Mouse (Mus musculus): ENCODE measurements around the gene Dram1. TPM values are rescaled to one million over a fixed set of nuclear protein-coding genes. Genes with fewer than 3 reads are reported as not detected.

Gene Dram1
- polyA plus RNA-seq, 1 experiment from 2014 or later = 0.64 TPM

DNA sequence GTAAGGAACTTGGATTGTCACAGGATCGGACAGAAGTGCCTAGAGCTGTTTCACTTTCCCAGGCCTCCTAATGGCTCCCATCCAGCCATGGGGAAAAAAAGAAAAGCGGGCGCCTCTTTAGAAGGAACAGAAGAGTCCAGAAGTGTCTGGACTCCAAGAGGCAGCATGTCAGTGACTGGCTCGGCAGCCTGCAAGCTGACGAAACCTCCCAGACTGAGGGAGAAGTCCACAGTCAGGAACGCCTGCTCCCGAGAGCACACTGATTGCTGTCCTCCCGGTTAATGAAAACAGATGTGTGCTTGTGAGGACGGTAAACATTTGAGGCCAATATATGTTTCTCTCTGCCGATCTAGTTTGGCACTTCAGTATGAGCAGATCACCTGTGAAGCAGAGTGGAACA lies 81.9 kb downstream of the Dram1 start:
- ATAC-seq = no peak
- no peak overlapping the region for H3K27ac ChIP-seq (ENCODE audit: low read depth, low read length)
- no peaks in the 10 kb centered on the region for H3K27me3 ChIP-seq (replicated peaks; ENCODE audit: control insufficient read depth, insufficient read depth, low read length)
- no peak overlapping the region for H3K4me3 ChIP-seq (ENCODE audit: low read length)
- H3K4me1 ChIP-seq (ENCODE audit: control insufficient read depth, insufficient read depth, low read depth, low read length) = no peaks in the 10 kb centered on the region
- H3K9me3 ChIP-seq (ENCODE audit: control insufficient read depth, low read length) = 0 out of 2 replicates have a peak, but pooled peaks cover 4% of the 10 kb centered on the region
- WGBS = 74% methylated on average over 10 of the region's 10 CpGs
- no peak overlapping the region for H3K9ac ChIP-seq (ENCODE audit: low read depth, low read length)
- H3K36me3 ChIP-seq (ENCODE audit: control insufficient read depth, insufficient read depth, low read length) = no peaks in the 10 kb centered on the region
- no peak overlapping the region for H3K4me2 ChIP-seq (ENCODE audit: low read length)

- no peak for ATAC-seq
- WGBS = 85% methylated on average over 6 of the region's 6 CpGs
- no peak overlapping the region for H3K27ac ChIP-seq (ENCODE audit: low read depth, low read length)
- H3K4me2 ChIP-seq (ENCODE audit: low read length) = no peak overlapping the region
- no peak overlapping the region for H3K9ac ChIP-seq (ENCODE audit: low read depth, low read length)
- H3K27me3 ChIP-seq (replicated peaks; ENCODE audit: control insufficient read depth, insufficient read depth, low read length) = no peaks in the 10 kb centered on the region
- H3K9me3 ChIP-seq (ENCODE audit: control insufficient read depth, low read length) = 0 out of 2 replicates have a peak, but pooled peaks cover 4% of the 10 kb centered on the region
- H3K4me3 ChIP-seq (ENCODE audit: low read length) = no peak overlapping the region
- no peaks in the 10 kb centered on the region for H3K36me3 ChIP-seq (ENCODE audit: control insufficient read depth, insufficient read depth, low read length)
- no peaks in the 10 kb centered on the region for H3K4me1 ChIP-seq (ENCODE audit: control insufficient read depth, insufficient read depth, low read depth, low read length)
Observed at GRCm38 (mm10) chr10:88295091-88295490, 83.8 kb downstream of the Dram1 start.

DNA sequence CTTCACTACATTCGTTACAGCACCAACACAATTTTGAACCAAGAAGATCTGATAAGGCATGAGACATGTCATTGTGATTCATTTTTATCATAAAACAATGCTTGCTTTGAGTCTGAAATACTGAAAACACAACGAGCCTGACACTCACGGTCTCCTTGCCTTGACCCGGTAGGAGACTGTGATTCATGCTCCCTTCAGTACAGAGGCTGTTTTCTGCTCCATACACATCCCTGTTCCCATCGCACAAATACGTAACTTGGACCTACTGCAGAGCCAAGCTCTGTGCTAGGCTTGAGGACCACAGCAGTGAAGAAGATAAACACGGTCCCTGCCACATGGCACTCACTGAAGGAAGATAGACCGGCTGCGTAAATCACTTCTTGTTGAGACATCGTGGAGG lies 90.8 kb downstream of the Dram1 start:
- no peaks in the 10 kb centered on the region for H3K27me3 ChIP-seq (replicated peaks; ENCODE audit: control insufficient read depth, insufficient read depth, low read length)
- H3K4me2 ChIP-seq (ENCODE audit: low read length) = no peak overlapping the region
- H3K9me3 ChIP-seq (ENCODE audit: control insufficient read depth, low read length) = no peaks in the 10 kb centered on the region
- H3K9ac ChIP-seq (ENCODE audit: low read depth, low read length) = no peak overlapping the region
- no peak overlapping the region for H3K4me3 ChIP-seq (ENCODE audit: low read length)
- H3K36me3 ChIP-seq (ENCODE audit: control insufficient read depth, insufficient read depth, low read length) = no peaks in the 10 kb centered on the region
- no peaks in the 10 kb centered on the region for H3K4me1 ChIP-seq (ENCODE audit: control insufficient read depth, insufficient read depth, low read depth, low read length)
- no peak for ATAC-seq
- WGBS = 86% methylated on average over 10 of the region's 10 CpGs
- no peak overlapping the region for H3K27ac ChIP-seq (ENCODE audit: low read depth, low read length)

DNA sequence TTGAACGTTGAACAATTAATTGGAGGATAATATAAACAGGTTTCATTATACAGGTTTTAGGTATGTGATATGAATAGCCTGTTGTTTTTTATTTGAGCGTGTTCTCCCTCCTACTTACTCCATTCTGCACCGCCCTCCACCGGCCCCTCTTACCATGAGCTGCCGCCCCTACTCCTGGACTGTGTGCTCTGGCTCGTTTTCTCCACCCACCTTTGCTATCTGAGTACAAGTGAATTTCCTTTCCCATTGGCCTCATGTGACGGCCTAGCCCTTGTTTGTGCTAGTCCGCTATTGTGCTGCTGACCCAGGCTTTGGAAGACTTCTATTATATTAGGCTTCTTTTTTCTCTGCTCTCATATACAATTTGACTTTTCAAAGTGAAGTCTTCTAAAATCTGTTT lies 91.6 kb downstream of the Dram1 start:
- Histone ChIP-seq H3K9me3 (ENCODE audit: control insufficient read depth, low read length) (no peaks in the 10 kb centered on the region), H3K4me2 (ENCODE audit: low read length) (no peak overlapping the region), H3K27me3 (replicated peaks; ENCODE audit: control insufficient read depth, insufficient read depth, low read length) (no peaks in the 10 kb centered on the region), H3K9ac (ENCODE audit: low read depth, low read length) (no peak overlapping the region), H3K4me3 (ENCODE audit: low read length) (no peak overlapping the region), H3K27ac (ENCODE audit: low read depth, low read length) (no peak overlapping the region), H3K36me3 (ENCODE audit: control insufficient read depth, insufficient read depth, low read length) (no peaks in the 10 kb centered on the region), H3K4me1 (ENCODE audit: control insufficient read depth, insufficient read depth, low read depth, low read length) (no peaks in the 10 kb centered on the region)
- no peak for ATAC-seq
- WGBS = 77% methylated on average over 8 of the region's 8 CpGs

- Histone ChIP-seq H3K4me2 (ENCODE audit: low read length) (no peak overlapping the region), H3K27ac (ENCODE audit: low read depth, low read length) (no peak overlapping the region), H3K4me3 (ENCODE audit: low read length) (no peak overlapping the region), H3K9ac (ENCODE audit: low read depth, low read length) (no peak overlapping the region), H3K9me3 (ENCODE audit: control insufficient read depth, low read length) (no peaks in the 10 kb centered on the region), H3K36me3 (ENCODE audit: control insufficient read depth, insufficient read depth, low read length) (no peaks in the 10 kb centered on the region), H3K27me3 (replicated peaks; ENCODE audit: control insufficient read depth, insufficient read depth, low read length) (no peaks in the 10 kb centered on the region), H3K4me1 (ENCODE audit: control insufficient read depth, insufficient read depth, low read depth, low read length) (no peaks in the 10 kb centered on the region)
- ATAC-seq = no peak
- 91% methylated on average over 4 of the region's 4 CpGs for WGBS
Observed at GRCm38 (mm10) chr10:88284343-88284990, 94.4 kb downstream of the Dram1 start.

- no peak overlapping the region for H3K27ac ChIP-seq (ENCODE audit: low read depth, low read length)
- no peak overlapping the region for H3K9ac ChIP-seq (ENCODE audit: low read depth, low read length)
- 80% methylated on average over 3 of the region's 3 CpGs for WGBS
- H3K4me2 ChIP-seq (ENCODE audit: low read length) = no peak overlapping the region
- H3K27me3 ChIP-seq (replicated peaks; ENCODE audit: control insufficient read depth, insufficient read depth, low read length) = no peaks in the 10 kb centered on the region
- ATAC-seq = no peak
- no peak overlapping the region for H3K4me3 ChIP-seq (ENCODE audit: low read length)
- no peaks in the 10 kb centered on the region for H3K9me3 ChIP-seq (ENCODE audit: control insufficient read depth, low read length)
- H3K36me3 ChIP-seq (ENCODE audit: control insufficient read depth, insufficient read depth, low read length) = no peaks in the 10 kb centered on the region
- no peaks in the 10 kb centered on the region for H3K4me1 ChIP-seq (ENCODE audit: control insufficient read depth, insufficient read depth, low read depth, low read length)
Observed at GRCm38 (mm10) chr10:88281699-88282098, 97.2 kb downstream of the Dram1 start.

DNA sequence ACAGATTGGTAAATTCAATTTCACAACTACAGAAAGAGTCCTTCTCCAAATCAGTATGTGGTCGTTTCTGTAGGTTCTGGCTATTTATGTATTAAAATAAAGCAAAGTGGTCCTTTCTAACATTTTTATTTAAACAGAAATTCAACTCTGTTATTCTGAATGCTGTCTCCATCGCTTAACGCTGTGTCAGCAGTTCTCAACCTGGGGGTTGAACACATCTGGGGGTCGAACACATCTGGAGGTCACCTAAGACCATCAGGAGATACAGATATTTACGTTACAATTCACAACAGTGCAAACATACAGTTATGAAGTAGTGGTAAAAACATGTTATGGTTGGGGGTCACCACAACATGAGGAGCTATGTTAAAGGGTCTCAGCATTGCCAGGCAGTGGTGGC lies 104.8 kb downstream of the Dram1 start:
- H3K36me3 ChIP-seq (ENCODE audit: control insufficient read depth, insufficient read depth, low read length) = no peaks in the 10 kb centered on the region
- H3K4me2 ChIP-seq (ENCODE audit: low read length) = no peak overlapping the region
- no peaks in the 10 kb centered on the region for H3K9me3 ChIP-seq (ENCODE audit: control insufficient read depth, low read length)
- H3K27me3 ChIP-seq (replicated peaks; ENCODE audit: control insufficient read depth, insufficient read depth, low read length) = no peaks in the 10 kb centered on the region
- H3K9ac ChIP-seq (ENCODE audit: low read depth, low read length) = no peak overlapping the region
- 86% methylated on average over 5 of the region's 5 CpGs for WGBS
- H3K27ac ChIP-seq (ENCODE audit: low read depth, low read length) = no peak overlapping the region
- no peak overlapping the region for H3K4me3 ChIP-seq (ENCODE audit: low read length)
- H3K4me1 ChIP-seq (ENCODE audit: control insufficient read depth, insufficient read depth, low read depth, low read length) = no peaks in the 10 kb centered on the region
- no peak for ATAC-seq

Other genes starting within 250 kb of the Dram1 start
- 1.4 and 2.9 TPM in 2 replicates for gene Parpbp, start 232.1 kb downstream of the Dram1 start, polyA plus RNA-seq (2015; fragmentation: Nextera tagmentation; extraction: Ambion mirVana)
- 21.1 and 23.4 TPM in 2 replicates for gene Nup37, start 232.1 kb downstream of the Dram1 start, polyA plus RNA-seq (2015; fragmentation: Nextera tagmentation; extraction: Ambion mirVana)
- 38.7 and 43.7 TPM in 2 replicates for gene Washc3, start 178.0 kb downstream of the Dram1 start, polyA plus RNA-seq (2015; fragmentation: Nextera tagmentation; extraction: Ambion mirVana)
- 20.2 and 24.0 TPM in 2 replicates for gene Gnptab, start 52 bp upstream of the Dram1 start, polyA plus RNA-seq (2015; fragmentation: Nextera tagmentation; extraction: Ambion mirVana)
- 0.55 and 0.59 TPM in 2 replicates for gene Sycp3, start 80.5 kb upstream of the Dram1 start, polyA plus RNA-seq (2015; fragmentation: Nextera tagmentation; extraction: Ambion mirVana)
- gene Chpt1, start 125.0 kb upstream of the Dram1 start, polyA plus RNA-seq (2015; fragmentation: Nextera tagmentation; extraction: Ambion mirVana) = 9.1 and 11.6 TPM in 2 replicates
- gene Mybpc1, start 226.1 kb upstream of the Dram1 start, polyA plus RNA-seq (2015; fragmentation: Nextera tagmentation; extraction: Ambion mirVana) = 3.4 and 14.1 TPM in 2 replicates

All from hindbrain, embryonic 16.5 days (tissue).